Mouse (Mus musculus): ENCODE measurements around the gene Gm11172.

- TF ChIP-seq EP300 (IDR thresholded peaks at IDR 0.05; ENCODE audit: low read length) (no peak), MAFK (IDR thresholded peaks at IDR 0.05; ENCODE audit: insufficient replicate concordance, low read length) (no peak), POLR2A (IDR thresholded peaks at IDR 0.05; ENCODE audit: low read depth, low read length) (no peak), HCFC1 (IDR thresholded peaks at IDR 0.05; ENCODE audit: low read depth, low read length) (no peak), ZKSCAN1 (IDR thresholded peaks at IDR 0.05; ENCODE audit: borderline replicate concordance, low read depth, low read length) (no peak), MAX (IDR thresholded peaks at IDR 0.05; ENCODE audit: low read length) (no peak), ZC3H11A (IDR thresholded peaks at IDR 0.05; ENCODE audit: low read depth, low read length) (no peak), E2F4 (IDR thresholded peaks at IDR 0.05; ENCODE audit: insufficient replicate concordance, low read depth, low read length) (no peak), USF1 (IDR thresholded peaks at IDR 0.05; ENCODE audit: low read depth, low read length) (no peak), MEF2A (IDR thresholded peaks at IDR 0.05; ENCODE audit: borderline replicate concordance, low read depth, low read length) (no peak), JUND (conservative IDR thresholded peaks at IDR 0.05; ENCODE audit: low read depth, low read length) (no peak), CHD2 (IDR thresholded peaks at IDR 0.05; ENCODE audit: low read length) (no peak), CTCF (conservative IDR thresholded peaks at IDR 0.05 in 1 of 2, IDR thresholded peaks at IDR 0.05 in 1 of 2; ENCODE audit: low read depth in 2 of 2, low read length in 2 of 2) (no peak)
Measured at GRCm38 (mm10) chr16:10819966-10820365, 7.3 kb downstream of the Gm11172 start.

Measured in CH12.LX (cell line).